ENCODE assay signal across 30 mouse cellular contexts in the genomic region with DNA sequence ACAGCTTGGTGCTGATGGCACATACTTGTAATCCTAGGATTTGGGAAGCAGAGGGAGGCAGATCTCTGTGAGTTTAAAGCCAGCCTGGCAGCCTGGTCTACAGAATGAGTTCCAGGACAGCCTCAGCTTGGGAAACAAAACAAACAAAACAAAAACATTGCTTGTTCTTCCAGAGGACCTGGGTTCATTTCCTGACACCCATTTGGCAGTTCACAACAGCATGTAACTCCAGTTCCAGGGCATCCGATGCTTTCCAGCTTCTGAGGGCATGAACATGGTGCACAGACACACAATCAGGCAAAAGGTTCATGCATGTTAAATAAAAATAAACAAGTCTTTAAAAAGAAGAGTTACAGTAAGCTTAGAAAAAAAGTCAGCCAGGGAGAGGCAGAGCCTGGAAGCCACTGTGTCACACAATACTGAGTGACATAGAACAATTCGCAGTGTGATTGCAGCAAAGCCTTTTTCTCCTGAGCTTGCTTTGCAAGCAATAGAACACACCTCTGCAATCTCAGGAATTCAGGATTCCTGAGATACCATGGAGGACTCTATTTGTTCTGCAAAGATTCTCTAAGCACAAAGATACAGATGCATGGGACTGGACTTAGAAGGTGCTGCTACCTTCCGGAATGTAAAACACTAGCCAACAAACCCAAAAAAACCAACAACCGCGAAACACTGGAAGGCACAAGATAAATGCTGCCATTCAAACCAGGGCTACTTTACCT. TPM values are rescaled to one million over a fixed set of nuclear protein-coding genes. Genes with fewer than 3 reads are reported as not detected.
DNase-seq lines count a peak whose midpoint lies in the region; ATAC-seq and TF ChIP-seq lines count a peak whose summit lies in the region.
"Had no signal": no experiment of that assay in that cellular context is flagged by ENCODE, and none has a peak within 500 bp of the region (broad histone marks: within the 10 kb centered on the region; RNA-seq: fewer than 3 reads in every experiment).

No protein-coding gene starts in this region.

- H3K9ac ChIP-seq in heart, embryonic 11.5 days (ENCODE audit: low read depth, low read length): no peak overlapping the region
- no peak overlapping the region for H3K9ac ChIP-seq in kidney, embryonic 14.5 days (ENCODE audit: low read depth, low read length)
- no peak overlapping the region for H3K9ac ChIP-seq in lung, embryonic 16.5 days (ENCODE audit: low read length)
- H3K9ac ChIP-seq: intestine, embryonic 15.5 days; liver, embryonic 12.5 days had no signal

- TF ChIP-seq POLR2A in lung, adult 2 months (IDR thresholded peaks at IDR 0.05; ENCODE audit: borderline replicate concordance, extremely low read depth, low read depth, low read length): no peak

- ATAC-seq in heart, embryonic 11.5 days (replicated peaks; ENCODE audit: insufficient number of reproducible peaks, low FRiP score, low TSS enrichment): no peak
- no peak for ATAC-seq in kidney, embryonic 14.5 days (ENCODE audit: low FRiP score, low TSS enrichment)
- no peak for ATAC-seq in lung, embryonic 16.5 days (ENCODE audit: low read depth)
- ATAC-seq: CD4-positive, CD25-positive, alpha-beta regulatory T cell, adult 4 months; forebrain, embryonic 16.5 days; hindbrain, embryonic 16.5 days; intestine, embryonic 15.5 days; liver, embryonic 12.5 days; midbrain, embryonic 16.5 days had no signal

- H3K4me3 ChIP-seq in heart, embryonic 11.5 days (ENCODE audit: low read depth, low read length): no peak overlapping the region
- no peak overlapping the region for H3K4me3 ChIP-seq in kidney, embryonic 14.5 days (ENCODE audit: low read length)
- no peak overlapping the region for H3K4me3 ChIP-seq in lung, embryonic 16.5 days (ENCODE audit: low read length)
- no peak overlapping the region for H3K4me3 ChIP-seq in lung, adult 2 months (replicated peaks; ENCODE audit: extremely low read depth, low read depth, low read length)
- no peak overlapping the region for H3K4me3 ChIP-seq in macrophage (ENCODE audit: inconsistent target)
- H3K4me3 ChIP-seq: forebrain, embryonic 10.5 days; hindbrain, embryonic 10.5 days; intestine, embryonic 15.5 days; limb, embryonic 10.5 days; liver, embryonic 12.5 days; midbrain, embryonic 10.5 days had no signal

- no peaks in the 10 kb centered on the region; the same call in 1 of the 2 replicates for H3K79me2 ChIP-seq in macrophage (ENCODE audit: inconsistent target)

- no peak for TF ChIP-seq CTCF in lung, adult 2 months (IDR thresholded peaks at IDR 0.05; ENCODE audit: insufficient read depth, low read length)

- intact Hi-C loops in heart, postnatal 25 days (cut with DNase I): no loop called here

- no peak for DNase-seq in heart, postnatal 25 days (ENCODE audit: low spot score)
- DNase-seq in kidney, adult 18-20 months: no peak
- no peak for DNase-seq in lung, adult 2 months
- DNase-seq in liver: no peak
- DNase-seq: adrenal gland, adult 2 months; cerebellum, adult 18-20 months; cerebellum, postnatal 14 days; gastrocnemius, postnatal 10 days; lung, adult 18-20 months; lung, postnatal 4 days; thymus, adult 18-20 months; thymus, postnatal 36 days had no signal

- 50% methylated on average over 5 of the region's 5 CpGs for WGBS in heart, embryonic 11.5 days (ENCODE audit: insufficient replicate concordance)
- WGBS in kidney, embryonic 14.5 days: 73% methylated on average over 5 of the region's 5 CpGs
- WGBS in lung, embryonic 16.5 days: 55% methylated on average over 5 of the region's 5 CpGs
- WGBS in lung, adult 2 months: 76% methylated on average over 5 of the region's 5 CpGs
- WGBS in macrophage (ENCODE audit: missing documents): 96% methylated on average over 5 of the region's 5 CpGs

- no peaks in the 10 kb centered on the region for H3K9me3 ChIP-seq in heart, embryonic 11.5 days (replicated peaks; ENCODE audit: control insufficient read depth, low read length)
- H3K9me3 ChIP-seq in kidney, embryonic 14.5 days (ENCODE audit: control insufficient read depth, low read length): no peaks in the 10 kb centered on the region
- H3K9me3 ChIP-seq in lung, embryonic 16.5 days (ENCODE audit: control insufficient read depth, low read length): no peaks in the 10 kb centered on the region; the same call in 1 of the 2 replicates
- H3K9me3 ChIP-seq: forebrain, embryonic 10.5 days; hindbrain, embryonic 10.5 days; intestine, embryonic 15.5 days; limb, embryonic 10.5 days; midbrain, embryonic 10.5 days had no signal

- H3K36me3 ChIP-seq in heart, embryonic 11.5 days (ENCODE audit: control insufficient read depth, insufficient read depth, low read length): no peaks in the 10 kb centered on the region
- no peaks in the 10 kb centered on the region for H3K36me3 ChIP-seq in kidney, embryonic 14.5 days (ENCODE audit: control insufficient read depth, insufficient read depth, low read length)
- no peaks in the 10 kb centered on the region for H3K36me3 ChIP-seq in lung, embryonic 16.5 days (ENCODE audit: control insufficient read depth, insufficient read depth, low read length)
- no peaks in the 10 kb centered on the region for H3K36me3 ChIP-seq in macrophage (ENCODE audit: inconsistent target)
- H3K36me3 ChIP-seq: forebrain, embryonic 10.5 days; hindbrain, embryonic 10.5 days; intestine, embryonic 15.5 days; limb, embryonic 10.5 days; liver, embryonic 12.5 days; midbrain, embryonic 10.5 days had no signal

- H3K27ac ChIP-seq in heart, embryonic 11.5 days (ENCODE audit: low read depth, low read length): 0 out of 2 replicates have a peak overlapping the region, but pooled peaks have one; percentile 15
- H3K27ac ChIP-seq in kidney, embryonic 14.5 days (ENCODE audit: low read depth, low read length): peak overlapping the region; percentile 70
- 0 out of 2 replicates have a peak overlapping the region, but pooled peaks have one; percentile 36 for H3K27ac ChIP-seq in lung, embryonic 16.5 days (ENCODE audit: low read length)
- peak overlapping the region; percentile 97 for H3K27ac ChIP-seq in macrophage
- H3K27ac ChIP-seq: forebrain, embryonic 10.5 days; hindbrain, embryonic 10.5 days; intestine, embryonic 15.5 days; midbrain, embryonic 10.5 days had no signal

- H3K27me3 ChIP-seq in heart, embryonic 11.5 days (ENCODE audit: control insufficient read depth, insufficient read depth, low read length): no peaks in the 10 kb centered on the region
- H3K27me3 ChIP-seq in kidney, embryonic 14.5 days (ENCODE audit: control insufficient read depth, insufficient read depth, low read length): no peaks in the 10 kb centered on the region
- no peaks in the 10 kb centered on the region for H3K27me3 ChIP-seq in lung, embryonic 16.5 days (ENCODE audit: control insufficient read depth, insufficient read depth, low read depth, low read length)
- H3K27me3 ChIP-seq: intestine, embryonic 15.5 days; liver, embryonic 12.5 days had no signal

- H3K4me1 ChIP-seq in heart, embryonic 11.5 days (ENCODE audit: control insufficient read depth, insufficient read depth, low read length): peaks cover 25% of the 10 kb centered on the region
- peaks cover 49% of the 10 kb centered on the region for H3K4me1 ChIP-seq in kidney, embryonic 14.5 days (ENCODE audit: control insufficient read depth, insufficient read depth, low read length)
- H3K4me1 ChIP-seq in lung, embryonic 16.5 days (replicated peaks; ENCODE audit: control insufficient read depth, insufficient read depth, low read length): peaks cover 29% of the 10 kb centered on the region
- peaks cover 18% of the 10 kb centered on the region for H3K4me1 ChIP-seq in lung, adult 2 months (ENCODE audit: control insufficient read depth, insufficient read depth, low read length)
- H3K4me1 ChIP-seq: hindbrain, embryonic 10.5 days; midbrain, embryonic 10.5 days had no signal

- no peak overlapping the region for H3K4me2 ChIP-seq in heart, embryonic 11.5 days
- H3K4me2 ChIP-seq in kidney, embryonic 14.5 days (replicated peaks; ENCODE audit: low read depth, low read length): no peak overlapping the region
- no peak overlapping the region for H3K4me2 ChIP-seq in lung, embryonic 16.5 days (ENCODE audit: low read depth, low read length)
- H3K4me2 ChIP-seq: intestine, embryonic 15.5 days; liver, embryonic 12.5 days had no signal

RNA-seq across cellular contexts. Expression of gene Gm9964, which starts 7.6 kb away (rescaled TPM):
- not detected in 2 replicates for polyA plus RNA-seq in heart, embryonic 11.5 days (2014; fragmentation: Nextera tagmentation; extraction: Ambion mirVana)
- total RNA-seq in heart, postnatal 25 days (2021): not detected
- polyA plus RNA-seq in kidney, embryonic 14.5 days (2014; fragmentation: Nextera tagmentation; extraction: Ambion mirVana): not detected in 2 replicates
- not detected in 2 replicates for polyA plus RNA-seq in lung, embryonic 16.5 days (2015; fragmentation: Nextera tagmentation; extraction: Ambion mirVana)
- polyA plus RNA-seq in lung, adult 2 months (2012; rRNA removed): not detected in 2 replicates
- total RNA-seq in macrophage (2018; cell fraction: chromatin; rRNA removed): not detected
- not detected for total RNA-seq in macrophage (2018; cell fraction: cytosol; rRNA removed)
- total RNA-seq in macrophage (2018; cell fraction: nucleus; rRNA removed): not detected
- polyA plus RNA-seq in macrophage (2018): not detected in 3 replicates
- total RNA-seq: adrenal gland, adult 2 months; gastrocnemius, postnatal 10 days; granulocyte monocyte progenitor cell, adult 5-6 weeks had no signal
- polyA plus RNA-seq: adrenal gland, adult 2 months; CD4-positive, CD25-positive, alpha-beta regulatory T cell, adult 4 months; embryonic facial prominence, embryonic 11.5 days; forebrain, embryonic 10.5 days; forebrain, embryonic 16.5 days; hindbrain, embryonic 10.5 days; hindbrain, embryonic 16.5 days; intestine, embryonic 15.5 days; limb, embryonic 10.5 days; liver, embryonic 12.5 days; midbrain, embryonic 10.5 days; midbrain, embryonic 16.5 days; small intestine, adult 2 months; stomach, embryonic 16.5 days had no signal

RNA-seq across cellular contexts. Expression of gene Wsb1, which starts 34.6 kb away (rescaled TPM):
- 196 and 230 TPM in 2 replicates for polyA plus RNA-seq in heart, embryonic 11.5 days (2014; fragmentation: Nextera tagmentation; extraction: Ambion mirVana)
- 10 to 100 TPM; 13.4 to 17.8 TPM for total RNA-seq in heart, postnatal 25 days (2021)
- 241 and 403 TPM in 2 replicates for polyA plus RNA-seq in kidney, embryonic 14.5 days (2014; fragmentation: Nextera tagmentation; extraction: Ambion mirVana)
- polyA plus RNA-seq in lung, embryonic 16.5 days (2015; fragmentation: Nextera tagmentation; extraction: Ambion mirVana): 208 and 222 TPM in 2 replicates
- polyA plus RNA-seq in lung, adult 2 months (2012; rRNA removed): 74.0 and 101 TPM in 2 replicates
- 1,000 to 10,000 TPM in 14 of 26 experiments, 100 to 1,000 TPM in 12; 636 to 1,823 (median 1,003) TPM for total RNA-seq in macrophage (2018; cell fraction: chromatin; rRNA removed)
- 100 to 1,000 TPM in 6 of 26 experiments, 10 to 100 TPM in 20; 29.6 to 153 (median 74.1) TPM for total RNA-seq in macrophage (2018; cell fraction: cytosol; rRNA removed)
- total RNA-seq in macrophage (2018; cell fraction: nucleus; rRNA removed): 1,000 to 10,000 TPM in 6 of 26 experiments, 100 to 1,000 TPM in 20; 489 to 1,465 (median 803) TPM
- polyA plus RNA-seq in macrophage (2018): 75.5 to 113 TPM (median 94.4 TPM) in 3 replicates

RNA-seq across cellular contexts. Expression of gene Nf1, which starts 50.4 kb away (rescaled TPM):
- polyA plus RNA-seq in heart, embryonic 11.5 days (2014; fragmentation: Nextera tagmentation; extraction: Ambion mirVana): 6.1 and 9.6 TPM in 2 replicates
- total RNA-seq in heart, postnatal 25 days (2021): 10 to 100 TPM; 27.1 to 30.0 TPM
- polyA plus RNA-seq in kidney, embryonic 14.5 days (2014; fragmentation: Nextera tagmentation; extraction: Ambion mirVana): 14.5 and 14.8 TPM in 2 replicates
- polyA plus RNA-seq in lung, embryonic 16.5 days (2015; fragmentation: Nextera tagmentation; extraction: Ambion mirVana): 5.8 and 8.2 TPM in 2 replicates
- 11.2 and 14.9 TPM in 2 replicates for polyA plus RNA-seq in lung, adult 2 months (2012; rRNA removed)
- total RNA-seq in macrophage (2018; cell fraction: chromatin; rRNA removed): 100 to 1,000 TPM; 105 to 254 (median 159) TPM
- 10 to 100 TPM; 16.7 to 37.3 (median 25.6) TPM for total RNA-seq in macrophage (2018; cell fraction: cytosol; rRNA removed)
- total RNA-seq in macrophage (2018; cell fraction: nucleus; rRNA removed): 100 to 1,000 TPM in 6 of 26 experiments, 10 to 100 TPM in 20; 48.3 to 148 (median 83.6) TPM
- 11.9 to 15.5 TPM (median 12.5 TPM) in 3 replicates for polyA plus RNA-seq in macrophage (2018)

Comparison
In these comparisons a context has a peak if more than half of its experiments do, and no peak if none do; other contexts are left out.
1. H3K27ac ChIP-seq: peak in every context shown above with its lines; median percentile 97 in macrophage; 70 in kidney, embryonic 14.5 days; 36 in lung, embryonic 16.5 days; 15 in heart, embryonic 11.5 days.